Comparison of ENCODE assay signal across 8 mouse cellular contexts in genomic region chr16:24282194-24282683, GRCm38 (mm10).
A peak's percentile ranks its signal among the peaks of the same experiment; 100 is the strongest.
DNase-seq lines count a peak whose midpoint lies in the region; ATAC-seq and TF ChIP-seq lines count a peak whose summit lies in the region.

No protein-coding gene starts in this region.

- no peak overlapping the region for H3K4me2 ChIP-seq in forebrain, embryonic 14.5 days (ENCODE audit: low read length)
- no peak overlapping the region for H3K4me2 ChIP-seq in heart, embryonic 14.5 days (ENCODE audit: low read length)
- no peak overlapping the region for H3K4me2 ChIP-seq in kidney, postnatal 0 days (ENCODE audit: low read length)
- H3K4me2 ChIP-seq in limb, embryonic 13.5 days (replicated peaks) = no peak overlapping the region

- no peak overlapping the region for H3K9ac ChIP-seq in forebrain, embryonic 14.5 days (ENCODE audit: low read length)
- H3K9ac ChIP-seq in heart, embryonic 14.5 days (ENCODE audit: low read length) = no peak overlapping the region
- H3K9ac ChIP-seq in kidney, postnatal 0 days (ENCODE audit: low read depth, low read length) = no peak overlapping the region
- no peak overlapping the region for H3K9ac ChIP-seq in limb, embryonic 13.5 days

- no peaks in the 10 kb centered on the region for H3K27me3 ChIP-seq in forebrain, embryonic 14.5 days (replicated peaks; ENCODE audit: control insufficient read depth, insufficient read depth, low read length)
- H3K27me3 ChIP-seq in heart, embryonic 14.5 days (ENCODE audit: control insufficient read depth, insufficient read depth, low read length) = no peaks in the 10 kb centered on the region
- H3K27me3 ChIP-seq in kidney, postnatal 0 days (ENCODE audit: insufficient read depth, low read length) = no peaks in the 10 kb centered on the region
- H3K27me3 ChIP-seq in limb, embryonic 13.5 days = no peaks in the 10 kb centered on the region

- no peaks in the 10 kb centered on the region for H3K36me3 ChIP-seq in forebrain, embryonic 14.5 days (ENCODE audit: control insufficient read depth, insufficient read depth, low read length)
- no peaks in the 10 kb centered on the region for H3K36me3 ChIP-seq in heart, embryonic 14.5 days (ENCODE audit: control insufficient read depth, insufficient read depth, low read length)
- H3K36me3 ChIP-seq in kidney, postnatal 0 days (ENCODE audit: insufficient read depth, low read length) = no peaks in the 10 kb centered on the region
- no peaks in the 10 kb centered on the region for H3K36me3 ChIP-seq in limb, embryonic 13.5 days

- H3K9me3 ChIP-seq in forebrain, embryonic 14.5 days (replicated peaks; ENCODE audit: control insufficient read depth, low read length) = no peaks in the 10 kb centered on the region
- H3K9me3 ChIP-seq in heart, embryonic 14.5 days (ENCODE audit: control insufficient read depth, low read length) = no peaks in the 10 kb centered on the region
- H3K9me3 ChIP-seq in kidney, postnatal 0 days (replicated peaks; ENCODE audit: low read length) = no peaks in the 10 kb centered on the region
- H3K9me3 ChIP-seq in limb, embryonic 13.5 days = no peaks in the 10 kb centered on the region

- no peak overlapping the region for H3K27ac ChIP-seq in forebrain, embryonic 14.5 days (ENCODE audit: low read depth, low read length)
- H3K27ac ChIP-seq in heart, embryonic 14.5 days (replicated peaks in 1 of 2; ENCODE audit: control insufficient read depth in 1 of 2, insufficient read depth in 1 of 2, low read depth in 2 of 2, low read length in 2 of 2) = no peak overlapping the region
- H3K27ac ChIP-seq in kidney, postnatal 0 days = 0 out of 2 replicates have a peak overlapping the region, but pooled peaks have one; percentile 1
- H3K27ac ChIP-seq in limb, embryonic 13.5 days = peak overlapping the region; percentile 55

- H3K4me1 ChIP-seq in forebrain, embryonic 14.5 days (ENCODE audit: control insufficient read depth, insufficient read depth, low read length) = no peaks in the 10 kb centered on the region
- peaks cover 2 to 3% of the 10 kb centered on the region in 2 experiments; a peak in 2 of 4 replicates for H3K4me1 ChIP-seq in heart, embryonic 14.5 days (ENCODE audit: control insufficient read depth in 2 of 2, insufficient read depth in 2 of 2, low read length in 2 of 2)
- peaks cover 4% of the 10 kb centered on the region; the same call in 1 of the 2 replicates for H3K4me1 ChIP-seq in kidney, postnatal 0 days (replicated peaks; ENCODE audit: insufficient read depth, low read length)
- H3K4me1 ChIP-seq in limb, embryonic 13.5 days = peaks cover 20% of the 10 kb centered on the region

- no peak overlapping the region for H3K4me3 ChIP-seq in forebrain, embryonic 14.5 days (ENCODE audit: low read depth, low read length)
- H3K4me3 ChIP-seq in heart, embryonic 14.5 days (ENCODE audit: control insufficient read depth in 1 of 2, insufficient read depth in 1 of 2, low read depth in 1 of 2, low read length in 2 of 2) = no peak overlapping the region
- H3K4me3 ChIP-seq in kidney, postnatal 0 days (replicated peaks; ENCODE audit: low read depth, low read length) = no peak overlapping the region
- H3K4me3 ChIP-seq in limb, embryonic 13.5 days = no peak overlapping the region

- peak; percentile 26 for DNase-seq in cerebellum, adult 8-10 months
- DNase-seq in forebrain, embryonic 14.5 days (ENCODE audit: low spot score) = peak; percentile 67
- DNase-seq in kidney, postnatal 0 days (ENCODE audit: low spot score) = peak; percentile 96
- DNase-seq in neural tube, embryonic 10.5 days (ENCODE audit: extremely low spot score, low spot score) = peak; percentile 43
- peak; percentile 23 to 84 for DNase-seq in urinary bladder, adult 18-20 months (ENCODE audit: low spot score in 2 of 2)

- WGBS in forebrain, embryonic 14.5 days = 22% methylated on average over 6 of the region's 6 CpGs
- WGBS in heart, embryonic 14.5 days = 6% methylated on average over 6 of the region's 6 CpGs
- 5% methylated on average over 6 of the region's 6 CpGs for WGBS in kidney, postnatal 0 days
- 17% methylated on average over 6 of the region's 6 CpGs for WGBS in limb, embryonic 13.5 days

- ATAC-seq in forebrain, embryonic 14.5 days = peak; percentile 94
- peak; percentile 88 for ATAC-seq in heart, embryonic 14.5 days (ENCODE audit: insufficient number of reproducible peaks, insufficient read depth, low FRiP score, low read depth)
- ATAC-seq in kidney, postnatal 0 days (replicated peaks; ENCODE audit: low FRiP score, low read depth) = peak; percentile 95
- ATAC-seq in limb, embryonic 13.5 days (ENCODE audit: low FRiP score, low read depth) = peak; percentile 98
- no peak for ATAC-seq in erythroid progenitor cell, adult 5-6 weeks (replicated peaks; ENCODE audit: low FRiP score, poor library complexity, severe bottlenecking)

- peak; percentile 69 for TF ChIP-seq CTCF in kidney, postnatal 0 days (IDR thresholded peaks at IDR 0.05; ENCODE audit: low read depth)

Comparison
In these comparisons a context has a peak if more than half of its experiments do, and no peak if none do; other contexts are left out.
1. DNase-seq: peak in every context shown above with its lines; median percentile 96 in kidney, postnatal 0 days; 67 in forebrain, embryonic 14.5 days; 54 in urinary bladder, adult 18-20 months; 43 in neural tube, embryonic 10.5 days; 26 in cerebellum, adult 8-10 months.
2. H3K27ac ChIP-seq: peak in kidney, postnatal 0 days (single experiment) and limb, embryonic 13.5 days (single experiment); none in forebrain, embryonic 14.5 days (single experiment) and heart, embryonic 14.5 days (0 of 2).